Mouse (Mus musculus): ENCODE results near the gene Slc45a2.

DNA sequence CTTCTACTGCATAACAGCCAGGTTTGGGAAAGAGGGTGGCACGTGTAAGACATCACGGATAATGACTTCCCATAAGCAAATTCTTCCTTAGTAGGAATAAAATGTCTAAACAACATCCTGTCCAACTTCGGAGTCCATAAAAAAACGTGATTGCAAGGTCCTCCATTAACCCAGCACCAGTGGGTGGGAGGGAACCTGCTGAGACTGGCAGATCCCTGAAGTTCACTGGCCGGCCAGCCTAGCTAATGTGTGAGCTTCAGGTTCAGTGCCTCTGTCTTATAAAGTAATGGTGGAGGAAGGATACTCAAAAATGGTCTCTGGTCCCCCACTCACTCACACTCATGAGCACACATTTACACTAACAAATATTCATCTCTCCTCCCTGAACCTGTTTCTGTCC is 45.4 kb upstream of the Slc45a2 start:
- TF ChIP-seq CEBPB (IDR thresholded peaks at IDR 0.05; ENCODE audit: insufficient read depth, poor library complexity, severe bottlenecking) (no peak), POLR2A (IDR thresholded peaks at IDR 0.05; ENCODE audit: insufficient read length, low read depth) (no peak), USF1 (IDR thresholded peaks at IDR 0.05; ENCODE audit: low read depth) (no peak), TCF3 (IDR thresholded peaks at IDR 0.05; ENCODE audit: insufficient read length, low read depth) (no peak), MAX (IDR thresholded peaks at IDR 0.05; ENCODE audit: low read depth) (no peak), TCF12 (IDR thresholded peaks at IDR 0.05; ENCODE audit: insufficient read depth, poor library complexity, severe bottlenecking) (no peak), MYOG (IDR thresholded peaks at IDR 0.05; ENCODE audit: control insufficient read depth in 1 of 3, insufficient read depth in 1 of 3, insufficient read length in 2 of 3, low read depth in 2 of 3) (no peak), POLR2AphosphoS2 (IDR thresholded peaks at IDR 0.05; ENCODE audit: insufficient read length, low read depth) (no peak)

All from myocyte (in vitro differentiated cells).